Mouse (Mus musculus) ovary, adult 18-20 months (tissue): Measurements from ENCODE around the gene Gatad2a.
A peak's percentile ranks its signal among the peaks of the same experiment; 100 is the strongest.
"Not testable (repeated sequence)": the region's sequence is repeated elsewhere in the genome, so short reads cannot be mapped to it uniquely, and the experiment has no call there.

Experiments
- DNase-seq: peaks from one replicate; pipeline ENCODE4 v3.0.0; 2022; ENCODE audit warnings: low spot score, mixed read lengths

Gene Gatad2a

DNA sequence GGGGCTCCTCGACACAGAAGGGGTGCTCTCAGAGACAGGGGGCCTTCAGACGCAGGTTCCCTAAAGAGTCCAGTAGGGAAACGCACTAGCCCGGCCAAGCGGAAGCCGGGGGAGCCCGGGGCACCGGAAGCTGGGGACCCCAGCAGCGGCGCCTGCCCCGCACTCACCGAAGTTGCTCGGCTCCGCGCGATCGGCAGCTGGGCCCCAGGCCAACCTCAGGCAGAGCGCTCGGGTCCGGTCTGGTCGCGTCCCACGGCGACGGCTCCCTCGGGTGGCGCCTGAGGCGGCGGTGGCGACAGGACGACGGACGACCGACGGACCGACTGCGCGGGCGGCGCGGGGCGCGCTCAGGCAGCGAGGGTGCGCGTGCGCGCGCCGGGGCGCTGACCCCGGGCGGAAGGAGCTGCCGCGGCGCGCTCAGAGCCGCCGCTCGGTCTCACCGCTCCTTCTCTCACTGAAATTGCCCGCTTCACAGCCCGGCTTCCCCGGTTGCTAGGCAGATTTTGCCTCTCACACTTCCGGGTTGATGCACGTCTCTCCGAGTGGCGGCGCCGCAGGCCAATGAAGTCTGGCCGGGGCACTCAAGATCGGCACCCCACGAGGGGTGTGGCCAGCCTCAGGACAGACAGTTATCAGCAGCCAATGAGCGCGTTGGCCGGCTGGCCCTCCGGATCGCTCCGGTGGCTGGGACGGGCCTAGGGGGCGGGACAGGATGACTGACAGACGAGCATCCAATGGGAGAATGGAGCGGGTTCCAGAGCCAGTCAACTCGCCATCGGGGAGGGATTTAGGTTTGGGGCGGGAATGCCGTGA lies at the start of gene Gatad2a:
Gene Gatad2a (minus strand): TSS at position 609 of the 813 bp plus-strand sequence.
- DNase-seq, result peak; percentile 100

DNA sequence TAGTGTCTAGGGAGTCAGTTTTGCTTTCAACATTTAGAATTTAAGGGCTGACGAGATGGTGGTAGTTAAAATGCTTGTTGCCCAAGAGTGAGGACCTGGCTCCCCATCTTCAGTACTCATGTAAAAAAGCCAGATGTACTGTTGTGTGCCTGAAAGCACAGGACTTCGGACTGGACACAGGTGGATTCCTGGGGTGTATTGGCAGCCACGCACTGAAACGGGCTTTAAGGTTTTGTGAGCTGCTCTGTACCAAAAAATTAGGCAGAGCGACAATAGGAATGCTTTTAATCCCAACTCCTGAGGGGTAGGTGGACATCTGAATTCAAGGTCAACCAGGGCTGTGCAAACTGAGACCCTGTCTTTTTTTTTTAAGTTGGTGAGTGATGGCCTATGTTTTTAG lies 47.8 kb upstream of the Gatad2a start:
- DNase-seq, result no peak

DNA sequence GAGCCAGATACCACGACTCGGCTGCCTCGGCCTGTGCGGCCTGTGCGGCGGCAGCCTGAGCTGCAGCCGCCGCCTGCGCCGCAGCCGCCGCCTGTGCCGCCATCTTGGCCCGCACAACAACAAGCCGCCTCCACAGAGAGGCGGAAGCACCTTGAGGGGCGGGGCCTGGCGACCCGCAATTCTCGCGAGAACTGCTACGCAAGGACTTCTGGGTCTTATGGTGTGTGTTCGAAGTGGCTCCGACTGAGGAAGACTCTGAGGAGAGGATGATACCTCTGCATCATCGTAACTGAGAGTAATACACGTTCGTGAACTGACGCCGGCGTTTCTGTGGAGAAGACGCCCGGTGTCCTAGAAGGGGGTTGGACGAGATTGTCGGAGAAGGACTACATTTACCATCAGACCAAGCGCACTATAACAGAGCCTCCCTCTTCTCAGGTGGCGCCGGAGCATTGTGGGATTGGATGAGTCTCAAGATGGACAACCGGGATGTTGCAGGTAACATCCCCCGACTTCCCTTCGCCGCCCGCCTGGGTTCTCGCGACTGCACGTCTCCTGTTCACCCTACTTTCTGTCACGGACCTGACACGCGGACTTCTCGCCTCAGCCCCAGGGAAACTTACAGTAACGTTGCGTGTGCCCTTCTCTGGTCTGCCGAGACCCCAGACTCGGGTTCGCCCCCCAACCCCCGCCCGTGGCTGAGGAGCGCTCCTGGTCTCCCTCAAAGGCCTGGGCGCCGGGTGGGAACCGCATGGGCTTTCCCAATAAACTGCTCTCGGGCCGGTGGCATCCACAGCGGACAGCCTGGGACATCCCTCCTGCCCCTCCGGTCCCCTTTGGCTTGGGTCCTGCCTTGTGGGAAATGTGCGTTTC lies 46.6 kb upstream of the Gatad2a start, which contains the start of the genes Mau2 and Sugp1:
Gene Mau2 (minus strand): TSS at position 152 of the 873 bp plus-strand sequence.
Gene Sugp1 (plus strand): TSS at position 231 of the 873 bp plus-strand sequence.
- DNase-seq, result peak; percentile 91

DNA sequence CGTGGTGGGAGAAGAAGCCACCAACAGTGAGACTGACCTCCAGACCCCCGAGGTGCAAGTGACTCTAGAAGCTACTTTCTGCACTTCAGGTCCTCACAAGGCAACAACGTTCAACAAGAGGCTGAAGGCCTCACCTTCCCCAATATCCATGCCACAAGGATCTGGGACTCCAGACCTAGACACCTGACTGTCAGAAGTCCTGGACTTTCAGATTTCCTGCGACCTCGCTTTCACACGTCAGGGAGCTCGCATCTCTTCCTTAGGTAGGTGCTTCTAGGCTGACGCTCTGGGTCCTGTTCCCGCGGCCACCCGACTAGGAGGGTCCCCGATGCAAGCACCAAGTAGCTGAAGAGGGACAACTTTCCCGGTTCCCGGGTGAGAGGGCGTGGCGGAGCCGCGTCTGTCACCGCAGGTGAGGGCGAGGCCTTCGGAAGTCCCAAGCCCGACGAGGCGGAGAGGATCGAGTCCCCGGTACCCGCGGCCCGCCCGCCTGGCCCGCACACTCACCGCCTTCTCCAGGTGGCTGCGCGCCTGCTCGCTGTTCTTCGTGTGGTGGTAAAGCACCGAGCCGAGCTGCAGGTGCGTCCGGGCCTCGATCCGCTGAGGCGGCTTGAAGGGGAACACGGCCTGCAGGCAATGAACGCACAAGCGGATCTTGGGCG lies 45.8 kb upstream of the Gatad2a start:
- DNase-seq, result peak; percentile 19

DNA sequence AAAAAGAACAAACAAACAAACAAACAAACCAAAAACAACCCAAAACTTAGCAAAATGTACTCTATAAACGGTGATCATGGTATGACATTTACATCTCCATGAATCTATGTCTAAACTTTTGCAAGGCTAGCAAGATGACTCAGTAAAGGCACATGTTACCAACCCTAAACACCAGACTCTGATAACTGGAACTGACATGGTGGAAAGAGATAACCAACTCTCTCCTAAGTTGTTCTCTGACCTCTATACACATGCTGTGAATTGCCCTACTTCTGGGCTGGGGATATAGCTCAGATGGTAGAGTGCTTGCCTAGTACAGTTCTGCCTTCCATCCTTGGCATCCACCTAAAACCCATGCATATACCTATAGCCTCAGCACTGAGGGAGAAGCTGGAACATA lies 41.8 kb upstream of the Gatad2a start:
- DNase-seq, result no peak

DNA sequence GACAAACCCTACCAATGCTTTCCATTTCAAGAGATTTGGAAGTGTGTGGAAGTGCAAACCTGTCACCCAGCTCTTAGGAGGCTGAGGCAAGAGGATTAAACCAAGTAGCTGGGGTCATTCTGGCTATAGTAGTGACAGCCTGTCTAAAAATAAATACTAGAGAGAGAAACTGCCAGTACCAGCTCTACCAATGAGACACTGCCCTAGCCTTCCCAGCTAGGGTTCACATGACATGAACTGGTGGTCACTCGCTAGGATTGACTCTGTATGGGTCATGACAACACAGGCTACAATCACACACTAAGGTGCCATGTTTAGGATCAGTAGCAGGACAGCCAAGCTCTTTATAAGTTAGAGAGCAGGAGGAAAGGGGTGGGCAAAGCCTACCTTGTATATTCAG lies 34.1 kb upstream of the Gatad2a start:
- no peak for DNase-seq

DNA sequence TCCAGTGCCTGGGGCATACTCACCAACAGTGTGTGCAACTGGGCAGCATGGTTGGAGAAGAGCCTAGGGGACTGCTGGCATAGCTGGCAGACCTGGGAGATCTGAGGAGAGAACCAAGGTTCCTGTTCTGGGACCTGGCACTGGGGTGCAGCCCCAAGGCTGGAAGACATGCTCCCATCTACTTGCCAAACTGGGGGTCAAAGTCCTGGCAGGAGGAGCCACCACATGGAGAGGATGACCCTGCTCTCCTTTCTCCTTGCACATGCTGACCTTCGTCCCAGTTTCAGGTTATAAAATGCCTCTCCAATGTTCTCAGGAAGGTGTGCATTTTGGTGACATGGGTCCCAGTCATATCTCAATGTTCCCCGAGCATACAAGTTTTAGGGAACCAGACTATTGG lies 30.0 kb upstream of the Gatad2a start:
- no peak for DNase-seq

DNA sequence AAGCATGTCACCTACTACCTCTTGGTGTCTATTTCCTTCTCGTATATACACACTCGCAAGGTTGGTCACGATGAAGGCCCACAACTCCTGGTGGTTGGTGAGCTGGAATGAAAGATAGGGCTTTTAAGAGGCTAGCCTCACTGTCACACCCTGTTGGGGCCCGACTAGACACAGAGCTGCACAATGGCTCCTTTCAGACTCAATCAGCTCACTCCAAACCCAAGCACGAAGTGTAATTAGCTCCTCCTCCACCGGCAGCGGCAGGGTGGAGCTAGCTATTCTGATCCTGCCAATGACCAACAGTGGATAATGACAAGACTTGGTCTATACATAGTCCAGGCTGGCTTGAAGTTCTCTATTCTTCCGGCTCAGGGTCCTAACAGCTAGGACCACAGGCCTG lies 27.4 kb upstream of the Gatad2a start:
- no peak for DNase-seq

DNA sequence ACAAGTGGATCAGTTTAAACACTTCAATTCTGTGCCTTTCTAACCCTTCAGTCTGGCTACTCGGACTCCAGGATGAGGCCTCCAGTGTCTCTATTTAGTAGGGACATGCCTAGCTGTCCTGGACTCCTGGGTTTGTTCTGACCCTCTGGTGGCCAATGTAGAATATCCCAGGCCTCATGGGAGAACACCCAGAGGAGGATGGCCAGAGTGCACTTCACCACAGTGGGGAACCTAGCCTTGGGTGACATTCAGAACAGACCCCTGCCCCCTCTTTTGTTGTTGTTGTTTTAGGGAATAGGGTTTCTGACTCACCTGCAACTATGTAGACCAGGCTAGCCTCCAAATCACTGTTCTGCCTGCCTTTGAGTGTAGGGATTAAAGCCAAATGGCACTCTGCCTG lies 18.8 kb upstream of the Gatad2a start:
- no peak for DNase-seq

DNA sequence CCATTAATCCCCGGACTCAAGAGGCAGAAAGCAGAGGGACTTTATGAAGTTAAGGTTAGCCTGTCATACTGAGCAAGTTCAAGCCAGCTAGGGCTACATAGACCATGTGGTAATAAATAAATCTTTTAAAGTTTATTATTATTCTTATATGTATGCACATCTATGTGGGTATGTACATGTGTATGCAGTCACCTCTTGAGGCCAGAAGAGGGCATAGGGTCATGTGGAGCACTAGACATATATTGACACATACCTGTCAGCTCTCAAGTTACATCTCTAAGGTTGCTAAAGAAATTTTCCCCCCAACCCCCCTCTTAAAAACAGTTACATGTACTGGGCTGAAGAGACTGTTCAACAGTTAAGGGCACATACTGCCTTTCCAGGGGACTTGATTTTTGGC lies 16.6 kb upstream of the Gatad2a start:
- DNase-seq, result no peak

DNA sequence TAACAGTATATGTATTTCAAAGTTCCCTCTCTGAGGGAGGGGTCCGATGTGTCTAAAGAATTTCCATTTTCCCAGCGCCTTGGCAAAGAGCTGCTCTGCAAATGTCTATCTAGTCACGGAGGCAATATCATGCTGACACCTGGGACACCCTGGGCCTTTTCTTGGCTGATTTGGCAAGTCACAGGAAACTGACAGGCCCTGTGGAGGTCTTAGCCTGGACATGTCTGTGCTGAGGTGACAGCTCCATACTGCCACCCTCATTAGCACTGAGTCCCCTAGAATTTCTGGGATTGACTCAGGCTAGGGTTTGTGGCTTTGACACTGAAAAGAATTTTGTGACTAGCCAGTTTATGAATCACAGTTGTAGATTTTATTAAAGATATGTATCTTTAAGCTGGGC lies 16.2 kb upstream of the Gatad2a start:
- DNase-seq, result no peak

DNA sequence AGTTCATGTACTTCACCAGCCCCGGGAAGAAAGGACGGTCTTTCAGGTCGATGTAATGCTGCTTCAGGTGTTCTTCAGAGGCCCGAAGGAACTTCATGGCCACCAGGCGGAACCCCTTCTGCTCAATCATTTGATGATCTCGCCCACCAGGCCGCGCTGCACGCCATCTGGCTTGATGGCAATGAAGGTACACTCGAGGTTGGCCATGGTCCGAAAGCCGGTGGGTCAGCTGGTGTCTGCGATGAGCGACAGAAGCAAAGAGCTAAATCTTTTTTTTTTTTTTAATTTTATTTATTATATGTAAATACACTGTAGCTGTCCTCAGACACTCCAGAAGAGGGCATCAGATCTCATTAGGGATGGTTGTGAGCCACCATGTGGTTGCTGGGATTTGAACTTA lies 14.6 kb upstream of the Gatad2a start:
- not testable (repeated sequence) for DNase-seq

DNA sequence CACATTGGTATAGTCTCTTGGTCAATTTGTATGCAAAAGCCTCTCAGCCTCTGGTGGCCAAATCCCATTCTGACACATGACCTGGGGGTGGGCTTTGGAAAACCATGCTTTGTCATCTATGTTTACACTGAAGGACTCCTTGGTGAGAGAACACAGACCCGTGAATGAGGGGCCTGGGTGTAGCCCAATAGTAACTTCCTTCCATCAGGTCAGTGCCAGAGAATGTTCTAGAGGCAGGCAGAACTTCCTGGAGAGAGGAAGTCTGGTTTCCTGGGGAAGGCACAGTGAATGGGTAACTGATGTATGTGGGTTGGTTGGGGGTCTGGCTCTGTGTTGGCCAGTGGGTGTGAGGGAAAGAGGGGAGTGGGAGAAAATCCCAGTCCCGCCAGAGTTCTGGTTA lies 9.0 kb upstream of the Gatad2a start:
- DNase-seq, result no peak

DNA sequence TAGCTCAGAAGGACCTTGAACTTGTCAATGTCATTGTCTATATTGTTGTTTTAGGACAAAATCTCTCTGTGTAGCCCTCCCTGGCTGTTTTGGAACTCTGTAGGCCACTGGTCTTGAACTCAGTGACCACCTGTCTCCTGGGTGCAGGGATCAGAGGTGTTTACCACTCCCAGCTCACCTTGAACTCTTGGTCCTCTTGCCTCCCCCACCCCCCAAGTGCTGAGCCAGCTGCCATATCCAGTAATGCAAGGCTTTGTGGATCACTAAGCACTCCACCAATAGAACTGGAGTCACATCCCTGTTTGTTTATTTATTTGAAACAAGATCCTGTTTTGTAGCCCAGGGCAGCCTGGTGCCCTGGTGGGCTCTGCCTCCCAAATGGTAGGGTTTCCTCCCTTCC lies 8.2 kb upstream of the Gatad2a start:
- no peak for DNase-seq

DNA sequence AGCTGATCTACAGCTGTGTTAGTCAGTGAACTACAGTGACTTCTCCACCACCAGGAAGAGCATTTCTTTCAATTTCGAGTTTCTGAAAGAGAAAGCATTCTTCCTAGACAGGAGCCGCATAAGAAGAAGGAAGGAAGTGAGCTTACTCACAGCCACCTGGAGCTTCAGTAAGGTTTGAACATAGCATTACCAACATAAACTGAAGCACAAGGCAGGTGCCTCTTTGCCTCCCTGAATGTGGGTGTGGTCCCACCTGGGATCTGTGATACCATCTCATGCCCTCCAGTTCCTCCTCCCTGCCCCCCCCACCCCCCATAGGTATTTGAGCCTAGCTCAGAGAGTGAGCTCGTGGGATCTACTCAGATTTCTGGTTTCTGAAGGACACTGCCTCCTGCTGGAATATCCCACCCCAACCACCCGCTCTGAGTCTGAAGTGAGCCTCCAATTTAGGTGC lies 7.0 kb upstream of the Gatad2a start:
- no peak for DNase-seq

DNA sequence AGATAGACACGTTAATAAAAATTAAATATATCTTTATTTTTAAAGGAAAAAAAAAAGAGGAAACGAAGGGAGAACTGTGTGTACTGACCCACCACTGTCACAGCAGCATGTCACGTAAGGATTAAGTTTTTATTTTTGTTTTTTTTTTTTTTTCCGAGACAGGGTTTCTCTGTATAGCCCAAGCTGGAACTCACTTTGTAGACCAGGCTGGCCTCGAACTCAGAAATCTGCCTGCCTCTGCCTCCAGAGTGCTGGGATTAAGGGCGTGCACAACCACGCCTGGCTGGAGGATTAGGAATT lies 5.7 kb upstream of the Gatad2a start:
- not testable (repeated sequence) for DNase-seq

DNA sequence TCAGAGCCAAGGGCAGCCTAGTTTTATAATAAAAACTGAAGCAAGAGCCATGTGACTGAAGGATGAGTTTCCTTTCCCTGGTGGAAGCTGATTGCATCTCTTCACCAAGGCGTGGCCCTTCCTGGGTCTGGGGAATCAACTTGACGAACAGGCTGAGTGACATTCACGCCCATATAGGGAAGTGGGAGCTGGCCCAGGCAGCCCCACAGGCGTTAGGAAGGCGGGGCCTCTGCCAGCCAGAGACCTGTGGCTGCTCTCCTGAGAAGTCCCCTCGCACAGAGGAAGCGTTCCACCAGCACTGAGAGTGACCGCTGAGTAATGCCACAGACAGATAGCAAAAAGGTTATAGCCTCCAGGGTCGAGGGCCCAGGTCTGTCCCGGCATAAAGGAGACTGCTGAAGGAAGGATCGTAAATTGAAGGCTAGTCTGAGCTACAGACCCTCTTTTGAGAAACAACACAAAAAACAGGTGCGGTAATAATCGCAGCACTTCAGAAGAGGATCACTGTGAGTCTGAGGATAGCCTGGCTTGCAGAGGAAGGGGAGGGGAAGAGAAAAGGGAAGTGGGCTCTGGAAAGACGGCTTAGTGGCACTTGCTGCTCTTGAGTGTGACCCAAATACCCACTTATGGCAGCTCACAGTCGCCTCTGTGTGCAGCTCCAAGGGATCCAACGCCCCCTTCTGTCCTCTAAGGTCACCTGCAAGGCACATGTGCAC lies 5.2 kb upstream of the Gatad2a start:
- peak; percentile 16 for DNase-seq

DNA sequence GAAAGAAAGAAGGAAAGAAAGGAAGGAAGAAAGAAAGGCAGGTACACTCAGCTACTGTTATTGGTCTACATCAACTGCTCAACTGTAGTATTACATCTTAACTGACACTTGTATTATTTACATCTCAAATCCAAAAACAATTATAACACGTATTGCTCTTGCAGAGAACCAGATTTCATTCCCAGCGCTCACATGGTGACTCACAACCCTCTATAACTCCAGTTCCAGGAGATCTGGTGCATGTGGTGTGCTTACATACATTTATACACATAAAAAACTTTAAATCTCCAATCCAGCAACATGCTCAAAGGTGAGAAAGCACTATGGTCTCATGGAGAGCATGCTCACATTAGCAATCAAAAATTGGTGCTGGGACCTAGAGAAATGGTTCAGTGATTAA lies 4.0 kb upstream of the Gatad2a start:
- no peak for DNase-seq

DNA sequence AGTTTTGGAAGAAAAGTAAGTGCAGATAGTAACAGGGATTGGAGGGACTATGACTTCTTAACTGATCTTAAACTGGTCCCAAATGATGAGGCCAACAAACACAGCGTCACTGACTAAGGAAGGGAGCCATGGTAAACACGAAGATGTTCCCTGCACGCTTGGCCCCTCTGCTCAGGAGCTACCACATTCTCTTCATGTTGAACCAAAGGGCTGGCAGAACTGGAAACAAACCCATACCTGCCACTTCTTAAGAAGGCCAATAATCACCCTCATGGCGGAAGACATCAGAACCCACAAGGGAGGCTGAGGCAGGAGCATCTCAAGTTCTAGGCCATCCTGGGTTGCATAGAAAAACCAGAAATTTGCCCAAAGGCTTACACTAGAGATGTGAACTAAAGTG lies 3.1 kb upstream of the Gatad2a start:
- no peak for DNase-seq

DNA sequence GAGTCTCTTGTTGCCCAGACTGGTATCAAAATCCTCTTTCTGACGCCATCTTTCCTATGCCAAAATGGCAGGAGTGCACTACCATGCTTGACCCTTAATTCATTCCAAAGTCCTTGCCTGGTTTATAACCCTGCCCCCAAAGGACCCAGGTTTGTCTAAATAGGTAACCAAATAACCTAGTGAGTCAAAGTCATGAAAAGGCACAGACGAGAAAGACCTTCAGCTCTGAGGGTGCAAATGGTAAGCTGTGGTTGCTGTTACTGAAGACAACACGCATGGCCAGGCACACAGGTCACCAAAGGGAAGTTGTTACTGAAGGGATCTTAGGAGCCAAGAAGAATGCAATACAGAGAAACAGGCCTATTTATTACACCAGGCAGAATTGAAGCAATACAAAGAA lies 2.5 kb upstream of the Gatad2a start:
- no peak for DNase-seq

DNA sequence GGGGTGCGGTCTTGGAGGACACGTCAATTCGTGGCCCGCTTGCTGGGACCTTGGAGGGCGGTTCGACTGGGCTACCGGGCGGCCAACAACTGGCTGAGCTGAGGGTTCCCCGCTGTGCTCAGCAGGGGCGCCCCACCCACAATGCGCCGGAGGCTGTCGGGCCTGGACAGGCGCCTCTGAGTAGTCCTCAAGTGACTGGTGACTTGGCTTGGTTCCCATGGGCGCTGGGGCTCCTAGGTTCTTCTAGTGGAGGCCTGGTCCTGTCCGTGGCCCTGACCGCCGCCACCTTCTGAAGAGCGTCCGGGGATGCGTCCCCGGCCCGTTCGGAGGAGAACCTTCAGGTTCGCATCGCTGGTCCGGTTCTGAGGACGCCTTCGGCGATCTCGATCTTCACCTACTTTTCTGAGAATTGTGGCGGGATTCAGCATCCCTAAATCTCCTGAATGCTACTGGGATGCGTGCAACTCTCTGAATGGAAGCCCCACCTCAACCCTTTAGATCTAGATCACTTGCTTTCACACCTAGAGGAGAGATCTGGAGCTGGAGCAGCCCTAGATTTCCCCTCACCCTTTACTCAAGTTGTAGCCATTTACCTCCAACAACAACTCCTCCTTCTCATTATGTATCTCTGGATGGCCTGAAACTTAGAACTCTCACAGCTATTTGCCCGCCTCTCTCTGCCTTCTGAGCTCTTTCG lies 553 bp upstream of the Gatad2a start:
- DNase-seq, result no peak

DNA sequence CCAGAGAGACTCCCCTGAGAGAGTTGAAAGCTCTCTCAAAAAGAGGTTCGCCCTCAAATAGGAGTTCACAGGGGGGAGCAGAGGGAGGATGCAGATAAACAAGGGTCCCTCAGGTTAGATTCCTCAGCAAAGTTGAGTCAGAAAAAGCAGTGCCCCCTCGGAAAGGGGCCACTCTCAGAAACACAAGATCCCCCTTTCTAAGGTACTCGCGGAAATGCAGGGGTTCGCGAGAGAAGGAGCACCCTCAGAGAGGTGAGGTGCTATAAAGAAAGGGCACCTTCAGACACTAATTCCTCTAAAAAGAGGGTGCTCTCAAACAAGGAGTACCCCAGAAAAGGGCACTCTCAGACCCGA lies 785 bp downstream of the Gatad2a start:
- no peak for DNase-seq
